Mouse (Mus musculus) stomach, embryonic 16.5 days (tissue): Measurements from ENCODE around the gene Ddx19a. TPM values are rescaled to one million over a fixed set of nuclear protein-coding genes. Genes with fewer than 3 reads are reported as not detected.
A peak's percentile ranks its signal among the peaks of the same experiment; 100 is the strongest.

ENCODE experiments used
- ATAC-seq: fragments of 200-750 bp; cut with Nextera tagmentation; 2 replicates; pipeline ENCODE4 v1.8.0; 2017; ENCODE audit warnings: moderate number of reproducible peaks, moderate TSS enrichment; ENCODE audit not compliant: insufficient read depth, low FRiP score
- H3K27ac ChIP-seq: fragments of 300-500 bp; sonication (generic); 2 replicates; pipeline ENCODE4 v1.5.1; 2014; ENCODE audit warnings: low read length
- H3K27me3 ChIP-seq: fragments of 300-500 bp; sonication (generic); 2 replicates; pipeline ENCODE4 v1.6.1; 2014; ENCODE audit warnings: low read length, control low read depth, mixed read lengths; ENCODE audit not compliant: control insufficient read depth, insufficient read depth
- H3K36me3 ChIP-seq: fragments of 300-500 bp; sonication (generic); 2 replicates; pipeline ENCODE4 v1.6.1; 2014; ENCODE audit warnings: low read length; ENCODE audit not compliant: control insufficient read depth, insufficient read depth
- H3K4me1 ChIP-seq: fragments of 300-500 bp; sonication (generic); 2 replicates; pipeline ENCODE4 v1.6.1; 2014; ENCODE audit warnings: low read length, control low read depth, mixed read lengths; ENCODE audit not compliant: control insufficient read depth, insufficient read depth
- H3K4me2 ChIP-seq: fragments of 300-500 bp; sonication (generic); 2 replicates; pipeline ENCODE4 v1.6.1; 2014; ENCODE audit warnings: low read depth, low read length, mixed read lengths
- H3K4me3 ChIP-seq: fragments of 300-500 bp; sonication (generic); replicated peaks from 2 replicates; pipeline ENCODE4 v1.5.1; 2014; ENCODE audit warnings: mild to moderate bottlenecking, low read length
- H3K9ac ChIP-seq: fragments of 300-500 bp; sonication (generic); 2 replicates; pipeline ENCODE4 v1.6.1; 2014; ENCODE audit warnings: low read length
- H3K9me3 ChIP-seq: fragments of 300-500 bp; sonication (generic); replicated peaks from 2 replicates; pipeline ENCODE4 v1.6.1; 2016; ENCODE audit warnings: low read length, control low read depth; ENCODE audit not compliant: control insufficient read depth
- WGBS: fragments of 180-500 bp; shearing (Covaris S2); extraction: QIAGEN DNeasy Blood & Tissue Kit; methylation state at CpG from one replicate; pipeline ENCODE4 v1.1.7; 2014; 5-methylcytosine and 5-hydroxymethylcytosine counted together
- polyA plus RNA-seq: library from polyadenylated mRNA; unstranded; fragments of >200 nt; fragmentation: Nextera tagmentation; extraction: Ambion mirVana; gene quantifications from 2 replicates; pipeline ENCODE4 v1.2.1, GENCODE M21; 2015

Ddx19a gene
- polyA plus RNA-seq, 1 experiment from 2014 or later, result 12.5 TPM

DNA sequence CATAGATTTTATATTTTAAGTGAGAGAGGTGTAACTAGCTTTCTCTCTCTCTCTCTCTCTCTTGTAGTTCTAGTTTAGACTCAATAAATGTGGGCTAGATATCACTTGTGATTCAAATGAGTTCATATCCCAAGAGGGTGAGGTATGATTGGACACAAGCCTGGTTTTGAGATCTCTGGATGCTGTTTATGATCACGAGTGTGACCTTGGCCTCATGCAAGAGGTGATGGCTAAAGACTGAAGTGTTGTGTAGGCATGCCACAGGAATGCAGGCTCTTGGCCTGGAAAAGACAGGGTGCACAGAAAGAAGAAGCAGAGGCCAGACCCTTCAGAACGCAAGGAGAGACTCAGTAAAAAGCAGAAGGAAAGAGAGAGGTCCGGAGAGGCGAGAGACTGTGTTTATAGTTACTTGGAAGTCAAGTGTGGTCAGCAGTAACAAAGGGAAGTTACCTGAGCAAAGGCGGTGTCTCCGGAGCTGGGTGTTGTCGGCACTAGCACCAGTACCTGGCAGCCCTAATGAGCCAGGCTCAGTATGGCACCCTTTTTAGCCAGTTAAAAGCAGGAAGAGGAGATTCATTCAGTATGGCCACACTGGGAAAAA lies 53.2 kb downstream of the Ddx19a start:
- no peak for ATAC-seq
- no peak overlapping the region for H3K9ac ChIP-seq
- 69% methylated on average over 7 of the region's 7 CpGs for WGBS
- H3K36me3 ChIP-seq, result no peaks in the 10 kb centered on the region
- no peak overlapping the region for H3K27ac ChIP-seq
- H3K27me3 ChIP-seq, result no peaks in the 10 kb centered on the region
- no peak overlapping the region for H3K4me3 ChIP-seq
- H3K4me2 ChIP-seq, result no peak overlapping the region
- H3K9me3 ChIP-seq, result no peaks in the 10 kb centered on the region
- H3K4me1 ChIP-seq, result peaks cover 5% of the 10 kb centered on the region

DNA sequence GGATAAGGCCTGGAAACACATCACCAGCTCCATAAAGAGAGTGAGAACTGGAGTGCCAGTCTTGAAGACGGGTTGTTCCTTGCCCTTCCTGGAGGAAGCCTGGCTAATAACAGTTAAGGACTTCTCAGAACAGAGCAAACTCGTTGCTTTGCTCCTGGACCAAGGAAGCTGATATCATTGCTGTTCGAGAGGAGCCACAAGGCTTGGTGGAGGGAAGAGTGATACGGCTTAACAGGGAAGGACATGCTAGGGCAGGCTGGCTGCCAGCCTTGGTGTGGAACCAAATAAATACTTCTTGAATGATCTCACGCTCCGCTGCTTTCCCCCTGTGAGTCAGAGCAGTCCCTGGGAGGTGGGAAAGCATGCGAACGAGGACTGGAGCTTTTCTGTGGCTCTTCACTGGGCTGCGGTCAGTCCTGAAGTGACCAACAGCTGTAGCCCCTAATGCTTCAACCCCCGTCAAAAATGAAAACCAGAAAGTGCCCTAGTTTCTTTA lies 56.1 kb downstream of the Ddx19a start:
- peak; percentile 81 for ATAC-seq
- 46% methylated on average over 10 of the region's 10 CpGs for WGBS
- no peak overlapping the region for H3K4me3 ChIP-seq
- H3K9ac ChIP-seq, result 0 out of 2 replicates have a peak overlapping the region, but pooled peaks have one; percentile 5
- peaks cover 11% of the 10 kb centered on the region for H3K4me1 ChIP-seq
- H3K9me3 ChIP-seq, result no peaks in the 10 kb centered on the region
- H3K4me2 ChIP-seq, result peak overlapping the region; percentile 22
- H3K27me3 ChIP-seq, result no peaks in the 10 kb centered on the region
- H3K36me3 ChIP-seq, result no peaks in the 10 kb centered on the region
- peak overlapping the region; percentile 56 for H3K27ac ChIP-seq

DNA sequence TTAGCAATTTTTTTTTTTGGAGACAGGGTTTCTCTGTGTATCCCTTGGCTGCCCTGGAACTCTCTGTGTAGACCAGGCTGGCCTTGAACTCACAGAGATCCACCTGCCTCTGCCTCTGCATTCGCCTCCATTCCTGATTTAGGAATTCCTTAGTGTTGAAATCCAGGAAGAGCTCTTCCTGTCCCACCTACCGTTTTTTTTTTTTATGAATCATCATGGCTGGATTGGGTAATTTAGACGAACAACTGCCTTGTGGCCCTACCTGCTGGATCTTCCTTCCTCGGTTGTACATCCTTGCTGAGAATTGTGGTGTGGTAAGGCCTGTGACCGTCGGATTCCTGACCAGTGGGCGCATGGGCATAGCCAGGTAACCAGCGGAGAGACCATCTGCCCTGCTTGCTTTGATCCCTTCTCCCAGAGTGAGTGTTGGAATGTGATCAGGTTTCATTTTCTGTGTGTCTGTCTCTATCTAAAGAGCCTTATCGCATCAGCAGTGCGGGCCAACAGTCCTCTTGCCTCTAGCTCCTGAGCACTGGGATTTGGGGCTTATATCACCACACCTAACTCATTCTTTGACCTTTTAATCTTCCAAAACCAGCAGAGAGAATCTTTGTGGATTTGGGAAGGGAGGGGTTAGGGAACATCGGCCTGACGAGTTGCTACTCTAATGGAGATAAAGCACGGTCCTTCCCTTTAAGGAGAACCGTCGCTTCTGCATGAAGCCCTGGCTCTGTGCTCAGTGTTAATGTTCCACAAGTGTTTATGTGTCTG lies 56.7 kb downstream of the Ddx19a start:
- Histone ChIP-seq H3K9me3 (no peaks in the 10 kb centered on the region), H3K27me3 (no peaks in the 10 kb centered on the region), H3K36me3 (no peaks in the 10 kb centered on the region), H3K9ac (no peak overlapping the region), H3K4me2 (peak overlapping the region; percentile 22), H3K27ac (peak overlapping the region; percentile 56), H3K4me3 (no peak overlapping the region), H3K4me1 (peaks cover 11% of the 10 kb centered on the region)
- WGBS, result 80% methylated on average over 15 of the region's 15 CpGs
- ATAC-seq, result 0 out of 2 replicates have a peak, but pooled peaks have one; percentile 24

DNA sequence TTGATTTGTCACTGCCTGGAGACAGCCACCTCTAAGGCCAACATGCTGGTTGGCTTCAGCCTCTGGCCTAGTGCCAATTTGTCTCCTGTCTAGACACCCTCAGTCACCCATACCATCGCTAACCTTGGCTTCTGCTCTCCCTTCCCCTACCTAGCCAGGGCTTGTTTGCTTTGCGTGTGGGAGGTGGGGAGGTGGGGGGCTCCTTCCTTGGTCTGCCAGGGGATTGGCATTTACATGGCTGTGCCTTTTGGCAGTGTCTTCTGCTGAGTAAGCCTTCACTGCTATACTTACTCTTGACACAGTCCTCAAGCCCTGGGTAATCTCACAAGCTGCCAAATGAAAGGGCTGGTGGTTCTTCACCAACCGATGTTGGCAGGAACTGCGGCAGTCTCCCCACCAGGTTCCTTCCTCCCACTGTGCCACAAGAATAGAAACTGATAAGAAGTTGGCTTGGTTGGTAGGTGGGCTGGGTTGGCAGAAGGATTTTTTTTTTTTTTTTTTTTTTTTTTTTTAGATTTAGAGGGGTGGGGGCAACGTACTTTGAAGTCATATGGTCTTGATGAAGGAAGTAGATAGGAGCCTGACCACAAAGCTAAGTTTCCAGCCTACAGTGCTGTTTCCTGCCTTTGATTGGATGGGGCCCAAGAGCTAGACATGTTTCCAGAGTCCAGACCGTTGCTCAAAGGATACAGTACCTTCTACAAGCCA lies 58.6 kb downstream of the Ddx19a start:
- H3K27me3 ChIP-seq, result no peaks in the 10 kb centered on the region
- H3K9ac ChIP-seq, result no peak overlapping the region
- H3K27ac ChIP-seq, result 0 out of 2 replicates have a peak overlapping the region, but pooled peaks have one; percentile 6
- no peak overlapping the region for H3K4me3 ChIP-seq
- H3K9me3 ChIP-seq, result no peaks in the 10 kb centered on the region
- peak; percentile 38; the same call in 1 of the 2 replicates for ATAC-seq
- no peaks in the 10 kb centered on the region for H3K36me3 ChIP-seq
- H3K4me2 ChIP-seq, result no peak overlapping the region
- peaks cover 11% of the 10 kb centered on the region for H3K4me1 ChIP-seq
- 52% methylated on average over 6 of the region's 6 CpGs for WGBS

DNA sequence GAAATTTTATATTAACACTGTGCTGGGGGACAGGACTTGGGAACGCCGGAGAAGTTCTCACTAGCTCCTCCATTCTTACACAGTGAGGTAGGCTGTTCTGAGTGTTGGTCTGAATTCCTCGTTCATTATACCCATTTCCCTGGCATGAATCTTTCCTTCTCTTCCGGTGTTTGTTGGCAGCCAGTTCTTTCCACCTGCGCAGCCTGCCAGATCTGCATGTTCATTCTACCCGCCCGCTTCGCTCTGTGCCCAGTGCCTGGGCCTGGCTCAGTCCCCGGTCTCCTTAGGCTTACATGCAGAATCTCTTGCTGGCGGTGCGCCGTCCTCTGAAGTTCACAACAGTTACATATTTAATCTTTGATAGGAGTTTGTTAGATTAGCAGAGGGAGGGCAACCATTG lies 61.4 kb downstream of the Ddx19a start:
- H3K27ac ChIP-seq, result no peak overlapping the region
- no peaks in the 10 kb centered on the region for H3K9me3 ChIP-seq
- H3K4me2 ChIP-seq, result no peak overlapping the region
- no peak overlapping the region for H3K4me3 ChIP-seq
- peak; percentile 52; the same call in 1 of the 2 replicates for ATAC-seq
- 80% methylated on average over 12 of the region's 12 CpGs for WGBS
- peaks cover 22% of the 10 kb centered on the region for H3K4me1 ChIP-seq
- no peaks in the 10 kb centered on the region for H3K27me3 ChIP-seq
- no peaks in the 10 kb centered on the region for H3K36me3 ChIP-seq
- H3K9ac ChIP-seq, result no peak overlapping the region

DNA sequence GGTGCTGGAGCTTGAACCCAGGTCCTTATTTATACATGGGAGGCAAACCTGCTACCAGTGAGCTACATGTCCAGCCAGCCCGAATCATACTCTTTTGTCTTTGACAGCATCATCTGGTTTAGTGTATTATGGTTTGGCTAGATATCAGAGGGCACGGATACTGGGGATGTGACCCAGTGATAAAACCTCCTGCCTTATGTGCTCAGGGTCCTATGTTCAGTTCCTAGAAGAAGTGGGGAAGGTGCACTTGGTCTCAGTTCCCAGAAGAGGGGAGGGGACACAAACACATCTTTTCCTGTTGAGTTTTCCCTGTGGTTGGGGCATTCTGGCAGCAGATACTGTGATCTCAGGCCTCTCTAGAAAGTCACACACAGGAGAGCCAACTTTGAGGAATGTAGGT lies 64.3 kb downstream of the Ddx19a start:
- no peak overlapping the region for H3K27ac ChIP-seq
- WGBS, result 85% methylated on average over 2 of the region's 2 CpGs
- no peak for ATAC-seq
- no peak overlapping the region for H3K4me2 ChIP-seq
- no peaks in the 10 kb centered on the region for H3K27me3 ChIP-seq
- no peaks in the 10 kb centered on the region for H3K9me3 ChIP-seq
- H3K36me3 ChIP-seq, result no peaks in the 10 kb centered on the region
- H3K4me3 ChIP-seq, result no peak overlapping the region
- no peak overlapping the region for H3K9ac ChIP-seq
- peaks cover 17% of the 10 kb centered on the region for H3K4me1 ChIP-seq

DNA sequence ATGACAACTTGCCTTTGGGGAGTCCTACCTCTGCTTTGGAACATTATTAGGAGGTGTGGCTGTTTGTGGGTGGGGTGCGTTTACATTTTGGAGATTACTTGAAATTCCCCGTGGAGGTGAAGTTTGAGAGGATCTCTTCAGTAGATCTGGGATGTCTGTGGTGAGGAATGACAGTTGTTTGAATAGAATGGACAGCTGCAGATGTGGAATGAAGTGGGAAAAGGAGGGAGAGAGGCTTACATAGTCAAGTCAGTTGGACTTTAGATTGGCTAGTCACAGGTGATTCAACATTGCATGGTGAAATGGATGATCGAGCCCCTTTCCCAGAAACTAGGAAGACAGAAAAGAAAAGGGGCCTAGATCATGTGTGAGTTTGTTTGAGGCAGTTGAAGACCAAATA lies 65.2 kb downstream of the Ddx19a start:
- ATAC-seq, result no peak
- peaks cover 22% of the 10 kb centered on the region for H3K4me1 ChIP-seq
- H3K27me3 ChIP-seq, result no peaks in the 10 kb centered on the region
- H3K4me2 ChIP-seq, result no peak overlapping the region
- no peak overlapping the region for H3K4me3 ChIP-seq
- H3K27ac ChIP-seq, result no peak overlapping the region
- WGBS, result 64% methylated on average over 3 of the region's 3 CpGs
- H3K36me3 ChIP-seq, result no peaks in the 10 kb centered on the region
- no peak overlapping the region for H3K9ac ChIP-seq
- no peaks in the 10 kb centered on the region for H3K9me3 ChIP-seq

DNA sequence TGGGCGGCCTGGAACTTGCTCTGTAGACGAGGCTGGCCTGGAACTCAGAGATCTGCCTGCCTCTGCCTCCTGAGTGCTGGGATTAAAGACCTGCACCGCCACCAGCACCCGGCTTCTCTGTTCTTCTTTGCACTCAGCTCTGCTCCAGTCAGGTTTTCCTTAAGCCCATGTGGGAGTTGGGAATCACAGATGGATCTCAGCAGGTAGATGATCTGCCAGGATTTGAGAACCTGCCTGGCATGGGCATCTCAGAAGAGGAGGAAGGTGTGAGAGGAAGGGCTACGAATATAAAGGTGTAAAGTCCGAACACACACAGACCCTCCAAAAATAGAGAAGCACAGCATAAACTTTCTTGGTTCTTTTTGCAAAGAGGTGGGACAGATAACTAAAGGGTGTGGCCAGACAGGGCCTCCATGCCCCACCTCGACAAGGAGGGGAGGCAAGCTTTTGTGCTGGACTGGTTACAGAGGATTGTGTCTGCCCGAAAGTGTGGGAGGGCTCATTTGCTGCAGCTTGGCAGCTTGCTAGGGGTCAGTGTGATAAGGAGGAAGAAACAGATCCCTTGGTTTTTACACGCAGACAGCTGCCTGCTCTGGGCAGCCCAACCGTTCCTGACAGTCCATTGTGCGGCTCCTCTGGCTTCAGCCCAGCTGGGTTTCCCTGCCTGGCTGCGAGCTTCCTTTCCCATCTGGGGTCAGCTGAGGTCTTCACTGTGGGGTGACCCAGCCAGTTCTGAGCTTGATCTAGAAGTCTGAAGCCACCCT lies 66.2 kb downstream of the Ddx19a start:
- Histone ChIP-seq H3K4me2 (no peak overlapping the region), H3K9me3 (no peaks in the 10 kb centered on the region), H3K36me3 (no peaks in the 10 kb centered on the region), H3K27me3 (no peaks in the 10 kb centered on the region), H3K9ac (no peak overlapping the region), H3K4me3 (no peak overlapping the region), H3K27ac (no peak overlapping the region), H3K4me1 (peaks cover 23% of the 10 kb centered on the region)
- peak; percentile 44; the same call in 1 of the 2 replicates for ATAC-seq
- WGBS, result 50% methylated on average over 12 of the region's 12 CpGs
